Mouse (Mus musculus) limb, embryonic 11.5 days (tissue): ENCODE measurements around the gene Slc12a5. TPM values are rescaled to one million over a fixed set of nuclear protein-coding genes. Genes with fewer than 3 reads are reported as not detected.

Source experiments
- ATAC-seq: fragments of 200-750 bp; cut with Nextera tagmentation; 2 replicates; pipeline ENCODE4 v1.8.0; 2017; ENCODE audit warnings: low read depth; ENCODE audit not compliant: insufficient number of reproducible peaks, low FRiP score, low TSS enrichment
- DNase-seq: peaks from one replicate; pipeline ENCODE4 v3.0.0-alpha.2; 2015; ENCODE audit warnings: low spot score
- H3K27ac ChIP-seq: fragments of 300-500 bp; sonication (generic); replicated peaks from 2 replicates; pipeline ENCODE4 v1.5.1; 2014; ENCODE audit warnings: low read depth, mild to moderate bottlenecking, low read length
- H3K27me3 ChIP-seq: fragments of 300-500 bp; sonication (generic); 2 replicates; pipeline ENCODE4 v1.6.1; 2014; ENCODE audit warnings: mild to moderate bottlenecking, low read length, mixed read lengths; ENCODE audit not compliant: control insufficient read depth, insufficient read depth
- H3K36me3 ChIP-seq: fragments of 300-500 bp; sonication (generic); 2 replicates; pipeline ENCODE4 v1.6.1; 2014; ENCODE audit warnings: mild to moderate bottlenecking, low read length, moderate library complexity, mixed read lengths; ENCODE audit not compliant: control insufficient read depth, insufficient read depth
- H3K4me1 ChIP-seq: fragments of 300-500 bp; sonication (generic); 2 replicates; pipeline ENCODE4 v1.6.1; 2014; ENCODE audit warnings: low read length, mixed read lengths; ENCODE audit not compliant: control insufficient read depth, insufficient read depth
- H3K4me2 ChIP-seq: fragments of 300-500 bp; sonication (generic); 2 replicates; pipeline ENCODE4 v1.6.1; 2014; ENCODE audit warnings: low read depth, mild to moderate bottlenecking, moderate library complexity; ENCODE audit not compliant: severe bottlenecking
- H3K4me3 ChIP-seq: fragments of 300-500 bp; sonication (generic); 2 replicates; pipeline ENCODE4 v1.5.1; 2014; ENCODE audit warnings: low read depth, low read length
- H3K9ac ChIP-seq: fragments of 300-500 bp; sonication (generic); 2 replicates; pipeline ENCODE4 v1.6.1; 2014; ENCODE audit warnings: mild to moderate bottlenecking, low read length
- H3K9me3 ChIP-seq: fragments of 300-500 bp; sonication (generic); 2 replicates; pipeline ENCODE4 v1.6.1; 2016; ENCODE audit warnings: low read length; ENCODE audit not compliant: control insufficient read depth
- WGBS: fragments of 180-500 bp; shearing (Covaris S2); extraction: QIAGEN DNeasy Blood & Tissue Kit; methylation state at CpG from one replicate; pipeline ENCODE4 v1.1.7; 2014; 5-methylcytosine and 5-hydroxymethylcytosine counted together
- polyA plus RNA-seq: library from polyadenylated mRNA; unstranded; fragments of >200 nt; fragmentation: Nextera tagmentation; extraction: Ambion mirVana; gene quantifications from 2 replicates; pipeline ENCODE4 v1.2.1, GENCODE M21; 2014

The Slc12a5 gene
- polyA plus RNA-seq, 1 experiment from 2014 or later = 0.92 TPM

DNA sequence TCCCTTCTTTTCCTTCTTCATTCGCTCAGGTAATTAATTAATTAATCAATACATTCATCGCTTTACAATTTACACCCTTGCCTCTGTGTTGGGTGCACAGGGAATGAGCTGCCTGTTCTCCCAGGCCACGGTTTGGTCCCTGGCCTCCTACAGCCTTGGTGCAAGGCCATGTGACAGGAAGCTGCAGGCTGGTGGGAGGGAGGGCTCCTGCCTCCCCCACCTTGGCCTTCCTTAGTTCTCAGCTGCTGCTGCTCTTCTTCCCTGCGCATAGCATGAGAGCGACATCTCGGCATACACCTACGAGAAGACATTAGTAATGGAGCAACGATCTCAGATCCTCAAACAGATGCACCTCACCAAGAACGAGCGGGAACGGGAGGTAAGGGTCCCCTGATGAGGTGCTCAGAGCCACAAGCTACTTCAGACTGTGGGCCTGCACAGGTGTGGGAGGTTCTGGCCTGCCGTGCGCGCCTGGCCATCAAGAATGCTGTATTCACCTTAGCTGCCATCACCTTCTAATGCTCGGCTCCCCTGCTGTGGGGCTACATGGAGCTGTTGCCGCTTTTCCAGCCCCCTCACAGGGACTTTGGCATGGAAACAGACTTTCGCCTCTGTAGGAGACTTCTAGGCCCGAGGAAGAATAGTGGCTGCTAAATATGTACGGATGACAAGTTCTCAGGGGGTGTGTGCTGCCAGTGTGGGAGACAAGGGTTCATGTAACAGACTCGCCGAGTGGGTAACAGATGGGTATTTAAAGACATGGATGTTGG is 34.2 kb downstream of the Slc12a5 start:
- ATAC-seq (no peak), DNase-seq (no peak)
- 59% methylated on average over 21 of the region's 21 CpGs for WGBS
- no peak overlapping the region for H3K4me3 ChIP-seq
- H3K4me2 ChIP-seq = no peak overlapping the region
- H3K27me3 ChIP-seq = peaks cover 39% of the 10 kb centered on the region
- H3K9me3 ChIP-seq = no peaks in the 10 kb centered on the region
- H3K4me1 ChIP-seq = peaks cover 15% of the 10 kb centered on the region
- H3K36me3 ChIP-seq = no peaks in the 10 kb centered on the region
- no peak overlapping the region for H3K27ac ChIP-seq
- no peak overlapping the region for H3K9ac ChIP-seq

DNA sequence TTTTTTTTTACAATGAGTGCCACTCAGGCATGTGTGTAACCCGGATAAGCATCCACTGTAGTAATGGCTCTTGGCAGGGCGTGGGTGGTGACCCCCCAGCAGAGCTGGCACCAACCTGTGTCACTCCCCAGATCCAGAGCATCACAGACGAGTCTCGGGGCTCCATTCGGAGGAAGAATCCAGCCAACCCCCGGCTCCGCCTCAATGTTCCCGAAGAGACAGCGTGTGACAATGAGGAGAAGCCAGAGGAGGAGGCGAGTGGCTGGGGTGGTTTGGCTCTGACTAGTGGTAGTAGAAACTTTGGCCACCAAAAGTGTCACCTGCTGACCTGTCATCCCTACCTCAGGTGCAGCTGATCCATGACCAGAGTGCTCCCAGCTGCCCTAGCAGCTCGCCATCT is 35.4 kb downstream of the Slc12a5 start:
- 70% methylated on average over 11 of the region's 11 CpGs for WGBS
- Histone ChIP-seq H3K9me3 (no peaks in the 10 kb centered on the region), H3K36me3 (peaks cover under 1% of the 10 kb centered on the region), H3K9ac (no peak overlapping the region), H3K4me3 (no peak overlapping the region), H3K4me1 (peaks cover 15% of the 10 kb centered on the region), H3K27ac (no peak overlapping the region), H3K4me2 (no peak overlapping the region), H3K27me3 (peaks cover 39% of the 10 kb centered on the region)
- ATAC-seq = no peak
- DNase-seq = no peak

DNA sequence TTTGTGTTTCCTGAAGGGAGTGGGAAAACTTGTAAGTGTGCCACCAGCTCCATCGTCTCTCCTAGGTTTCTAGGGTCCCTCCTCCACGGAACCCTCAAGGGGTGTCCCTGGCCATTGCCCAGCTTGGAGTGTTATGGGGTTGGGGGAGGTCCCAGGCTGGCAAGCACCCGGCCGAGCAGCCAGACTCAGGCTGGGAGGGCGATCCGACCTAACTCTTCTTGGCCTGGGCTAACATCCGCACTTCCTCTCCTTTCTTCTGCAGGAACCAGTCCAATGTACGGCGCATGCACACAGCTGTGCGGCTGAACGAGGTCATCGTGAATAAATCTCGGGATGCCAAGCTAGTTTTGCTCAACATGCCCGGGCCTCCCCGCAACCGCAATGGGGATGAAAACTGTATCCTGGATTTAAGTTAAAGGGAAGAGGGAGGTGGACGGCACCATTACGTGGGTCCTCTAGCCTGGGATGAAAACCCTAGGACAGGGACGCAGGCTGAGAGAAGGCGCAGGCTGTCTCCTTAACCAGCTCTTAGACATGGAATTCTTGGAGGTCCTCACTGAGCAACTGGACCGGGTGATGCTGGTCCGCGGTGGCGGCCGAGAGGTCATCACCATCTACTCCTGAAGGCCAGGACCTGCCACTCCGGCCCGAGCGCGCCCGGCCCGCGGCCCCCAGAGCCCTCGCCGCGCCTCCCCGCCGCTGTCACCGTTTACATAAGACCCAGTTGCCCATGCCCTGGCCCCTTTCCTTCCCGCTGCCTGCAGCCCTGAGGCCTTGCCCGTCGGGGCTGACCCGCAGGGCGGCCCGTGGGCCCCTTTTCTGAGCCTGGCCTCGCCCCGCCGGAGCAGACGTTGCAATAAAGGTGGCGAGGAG is 36.5 kb downstream of the Slc12a5 start:
- DNase-seq = peak; percentile 39

DNA sequence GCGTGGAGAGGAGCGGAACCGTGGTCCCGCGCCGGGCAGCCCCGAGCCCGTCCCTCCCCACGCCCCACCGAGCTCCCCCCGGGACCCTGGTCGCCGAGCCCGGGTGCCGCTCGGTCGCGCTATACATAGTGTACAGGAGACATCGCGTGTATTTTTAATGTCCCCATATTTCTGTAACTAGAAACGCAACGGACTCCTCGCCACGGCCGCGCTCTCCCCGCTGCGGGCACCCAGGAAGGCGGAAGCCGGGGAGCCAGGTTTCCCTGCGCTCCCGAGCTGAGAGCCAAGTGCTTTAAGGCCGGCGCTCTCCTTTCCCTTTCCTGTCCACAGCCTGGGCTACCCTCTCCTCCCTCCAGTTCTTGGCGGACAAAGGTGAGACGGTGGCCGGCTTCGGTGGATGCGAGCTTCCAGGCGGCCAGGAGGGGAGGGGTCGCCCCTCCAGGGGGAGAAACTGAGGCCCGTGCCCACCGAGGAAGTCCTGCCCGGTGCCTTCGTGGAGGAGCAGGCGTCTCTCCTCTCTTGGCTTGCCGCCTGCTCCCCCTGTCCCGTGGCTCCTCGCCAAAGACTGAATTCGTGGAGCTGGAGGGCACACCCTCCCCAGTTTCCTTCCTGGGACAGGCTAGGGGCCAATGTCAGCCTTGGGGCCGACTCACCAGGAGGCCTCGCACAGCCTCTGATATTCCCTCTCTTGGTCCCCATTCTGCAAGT is 37.3 kb downstream of the Slc12a5 start:
- H3K4me3 ChIP-seq = peak overlapping the region; percentile 20
- H3K27me3 ChIP-seq = peaks cover 39% of the 10 kb centered on the region
- H3K36me3 ChIP-seq = peaks cover 11% of the 10 kb centered on the region
- DNase-seq (peak; percentile 36), ATAC-seq (no peak)
- H3K4me2 ChIP-seq = peak overlapping the region; percentile 39
- WGBS = 1% methylated on average over 50 of the region's 52 CpGs
- H3K27ac ChIP-seq = no peak overlapping the region
- no peaks in the 10 kb centered on the region for H3K9me3 ChIP-seq
- peak overlapping the region; percentile 17; the same call in 1 of the 2 replicates for H3K9ac ChIP-seq
- peaks cover 15% of the 10 kb centered on the region for H3K4me1 ChIP-seq

More for the DNA sequence above, 36.5 kb downstream of the Slc12a5 start:
- Histone ChIP-seq H3K27me3 (peaks cover 39% of the 10 kb centered on the region), H3K27ac (no peak overlapping the region), H3K4me3 (peak overlapping the region; percentile 20), H3K9ac (peak overlapping the region; percentile 17; the same call in 1 of the 2 replicates), H3K4me2 (peak overlapping the region; percentile 39), H3K36me3 (peaks cover 8% of the 10 kb centered on the region), H3K9me3 (no peaks in the 10 kb centered on the region), H3K4me1 (peaks cover 15% of the 10 kb centered on the region)
- ATAC-seq = no peak
- 10% methylated on average over 49 of the region's 49 CpGs for WGBS

DNA sequence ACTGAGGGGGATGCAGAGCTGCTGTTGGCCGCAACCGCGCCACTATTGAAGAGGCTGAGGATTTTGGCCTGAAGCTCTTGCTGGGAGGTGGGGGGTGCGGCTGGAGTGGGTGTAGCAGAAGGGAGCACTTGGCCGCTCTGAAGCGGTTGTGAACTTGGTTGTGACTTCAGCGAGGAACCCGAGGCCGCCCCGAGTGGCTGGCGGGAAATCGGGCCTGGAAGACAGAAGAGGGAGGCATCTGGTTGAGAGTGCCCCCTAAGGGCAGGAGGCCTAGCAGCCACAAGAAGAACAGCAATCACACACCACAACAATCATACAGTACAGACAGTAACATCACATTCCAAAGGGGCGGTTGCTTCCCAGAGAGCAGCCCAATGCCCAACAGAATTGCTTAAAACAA is 41.4 kb downstream of the Slc12a5 start:
- H3K9ac ChIP-seq = no peak overlapping the region
- H3K27me3 ChIP-seq = peaks cover 25% of the 10 kb centered on the region
- H3K9me3 ChIP-seq = no peaks in the 10 kb centered on the region
- no peak overlapping the region for H3K4me3 ChIP-seq
- WGBS = 97% methylated on average over 13 of the region's 13 CpGs
- H3K4me1 ChIP-seq = peaks cover 15% of the 10 kb centered on the region
- no peak for ATAC-seq
- H3K27ac ChIP-seq = no peak overlapping the region
- H3K4me2 ChIP-seq = no peak overlapping the region
- peaks cover 30% of the 10 kb centered on the region for H3K36me3 ChIP-seq
- no peak for DNase-seq

DNA sequence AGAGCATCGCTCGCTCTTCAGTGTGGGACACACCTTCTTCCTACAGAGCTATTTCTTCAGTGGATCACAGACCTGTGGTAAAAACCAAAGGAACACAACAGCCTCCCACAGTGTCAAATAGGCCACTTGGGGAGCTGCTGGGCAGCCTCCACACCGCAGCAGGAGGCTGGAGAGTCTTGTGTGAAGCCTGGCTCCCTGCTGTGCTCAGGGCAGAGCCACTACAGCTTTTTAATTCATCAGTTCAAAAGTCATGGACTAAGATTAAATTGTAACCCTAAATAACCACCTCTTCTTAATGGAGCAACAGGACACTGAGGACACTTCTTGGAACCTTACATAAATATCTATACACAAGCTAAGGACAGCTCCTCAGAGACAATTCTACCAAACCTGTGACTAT is 42.5 kb downstream of the Slc12a5 start:
- Histone ChIP-seq H3K9ac (no peak overlapping the region), H3K36me3 (peaks cover 38% of the 10 kb centered on the region), H3K4me3 (no peak overlapping the region), H3K27ac (no peak overlapping the region), H3K9me3 (no peaks in the 10 kb centered on the region), H3K4me1 (peaks cover 5% of the 10 kb centered on the region), H3K27me3 (peaks cover 14% of the 10 kb centered on the region), H3K4me2 (no peak overlapping the region)
- no peak for ATAC-seq
- 82% methylated on average over 3 of the region's 3 CpGs for WGBS
- no peak for DNase-seq

DNA sequence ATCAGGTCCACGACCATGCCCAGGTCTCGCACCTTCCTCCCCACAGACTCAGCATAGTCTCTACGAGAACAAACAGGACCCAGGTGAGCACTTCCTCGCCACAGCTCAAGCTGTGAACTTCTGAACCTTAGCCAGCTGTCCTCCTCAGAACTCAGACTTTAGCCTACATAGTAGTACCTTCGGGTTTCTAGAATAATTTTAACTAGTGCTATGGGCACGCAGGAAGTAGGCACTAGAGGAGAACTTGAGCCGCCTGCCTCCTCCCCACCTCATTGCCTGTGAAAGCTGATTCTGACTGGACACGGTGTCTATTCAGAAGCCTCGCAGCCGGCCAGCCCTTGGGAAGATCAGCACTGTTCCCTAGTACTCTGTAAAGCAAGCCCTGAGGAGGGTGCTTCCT is 43.6 kb downstream of the Slc12a5 start:
- Histone ChIP-seq H3K4me2 (no peak overlapping the region), H3K27me3 (peaks cover 5% of the 10 kb centered on the region; the same call in 1 of the 2 replicates), H3K4me3 (no peak overlapping the region), H3K9ac (no peak overlapping the region), H3K9me3 (no peaks in the 10 kb centered on the region), H3K27ac (no peak overlapping the region), H3K36me3 (peaks cover 47% of the 10 kb centered on the region), H3K4me1 (no peaks in the 10 kb centered on the region)
- 78% methylated on average over 10 of the region's 10 CpGs for WGBS
- DNase-seq = no peak
- ATAC-seq = no peak

DNA sequence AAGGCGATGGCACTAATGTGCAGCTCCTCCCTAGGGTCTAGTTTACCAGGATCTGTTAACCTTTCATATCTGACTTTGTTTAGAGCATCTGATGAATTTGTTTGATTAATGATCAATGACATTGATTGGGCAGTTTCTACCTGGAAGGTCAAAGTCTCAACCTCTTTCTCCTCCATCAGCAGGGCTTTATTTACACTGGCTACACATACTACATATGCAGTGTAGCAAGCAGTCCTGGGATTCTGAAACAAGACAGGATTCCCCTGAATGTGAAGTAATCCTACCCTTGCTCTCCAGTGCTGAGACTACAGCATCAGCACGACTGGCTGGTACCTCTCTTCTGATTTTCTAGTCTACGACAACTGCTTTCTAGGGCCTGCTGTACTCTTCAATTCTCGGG is 46.2 kb downstream of the Slc12a5 start:
- WGBS = 92% methylated on average over 4 of the region's 4 CpGs
- Histone ChIP-seq H3K27me3 (no peaks in the 10 kb centered on the region), H3K9me3 (no peaks in the 10 kb centered on the region), H3K27ac (no peak overlapping the region), H3K4me2 (no peak overlapping the region), H3K36me3 (peaks cover 48% of the 10 kb centered on the region), H3K9ac (no peak overlapping the region), H3K4me1 (no peaks in the 10 kb centered on the region), H3K4me3 (no peak overlapping the region)
- no peak for DNase-seq
- ATAC-seq = no peak
